Mouse (Mus musculus) liver, embryonic 12.5 days (tissue): ENCODE results near the gene Npr1. TPM values are rescaled to one million over a fixed set of nuclear protein-coding genes. Genes with fewer than 3 reads are reported as not detected.

Experiments
- ATAC-seq: fragments of 200-750 bp; cut with Nextera tagmentation; 2 replicates; pipeline ENCODE4 v1.8.0; 2017; ENCODE audit warnings: moderate number of reproducible peaks, mild to moderate bottlenecking, moderate library complexity
- H3K27ac ChIP-seq: fragments of 300-500 bp; sonication (generic); 2 replicates; pipeline ENCODE4 v1.5.1; 2016; ENCODE audit warnings: mild to moderate bottlenecking
- H3K27me3 ChIP-seq: fragments of 300-500 bp; sonication (generic); replicated peaks from 2 replicates; pipeline ENCODE4 v1.6.1; 2016; ENCODE audit warnings: mild to moderate bottlenecking, moderate library complexity
- H3K36me3 ChIP-seq: fragments of 300-500 bp; sonication (generic); 2 replicates; pipeline ENCODE4 v1.6.1; 2016; ENCODE audit warnings: mild to moderate bottlenecking, moderate library complexity
- H3K4me1 ChIP-seq: fragments of 300-500 bp; sonication (generic); 2 replicates; pipeline ENCODE4 v1.6.1; 2016
- H3K4me2 ChIP-seq: fragments of 300-500 bp; sonication (generic); 2 replicates; pipeline ENCODE4 v1.6.1; 2016; ENCODE audit warnings: mild to moderate bottlenecking, moderate library complexity
- H3K4me3 ChIP-seq: fragments of 300-500 bp; sonication (generic); 2 replicates; pipeline ENCODE4 v1.5.1; 2016; ENCODE audit warnings: mild to moderate bottlenecking, moderate library complexity
- H3K9ac ChIP-seq: fragments of 300-500 bp; sonication (generic); 2 replicates; pipeline ENCODE4 v1.6.1; 2016; ENCODE audit warnings: mild to moderate bottlenecking, moderate library complexity
- H3K9me3 ChIP-seq: fragments of 300-500 bp; sonication (generic); replicated peaks from 2 replicates; pipeline ENCODE4 v1.6.1; 2016; ENCODE audit warnings: mild to moderate bottlenecking, moderate library complexity
- WGBS: fragments of 180-500 bp; shearing (Covaris S2); methylation state at CpG from one replicate; pipeline ENCODE4 v1.1.7; 2016; ENCODE audit not compliant: insufficient replicate concordance; 5-methylcytosine and 5-hydroxymethylcytosine counted together
- polyA plus RNA-seq: library from polyadenylated mRNA; unstranded; fragments of >200 nt; fragmentation: Nextera tagmentation; extraction: Ambion mirVana; gene quantifications from 2 replicates; pipeline ENCODE4 v1.2.1, GENCODE M21; 2016

Gene Npr1
- polyA plus RNA-seq, 1 experiment from 2014 or later = 5.1 TPM

- Histone ChIP-seq H3K9me3 (no peaks in the 10 kb centered on the region), H3K9ac (no peak overlapping the region), H3K4me1 (peaks cover 29% of the 10 kb centered on the region), H3K4me2 (peak overlapping the region; percentile 56), H3K27ac (0 out of 2 replicates have a peak overlapping the region, but pooled peaks have one; percentile 12), H3K27me3 (peaks cover 7% of the 10 kb centered on the region; the same call in 1 of the 2 replicates), H3K36me3 (no peaks in the 10 kb centered on the region), H3K4me3 (peak overlapping the region; percentile 31)
- 22% methylated on average over 10 of the region's 12 CpGs for WGBS
- ATAC-seq = no peak
Measured at GRCm38 (mm10) chr3:90450874-90451273, 14.8 kb downstream of the Npr1 start.

- no peak overlapping the region for H3K9ac ChIP-seq
- H3K27ac ChIP-seq = no peak overlapping the region
- no peak overlapping the region for H3K4me3 ChIP-seq
- H3K27me3 ChIP-seq = 0 out of 2 replicates have a peak, but pooled peaks cover 4% of the 10 kb centered on the region
- no peaks in the 10 kb centered on the region for H3K9me3 ChIP-seq
- 57% methylated on average over 6 of the region's 6 CpGs for WGBS
- peaks cover 33% of the 10 kb centered on the region for H3K4me1 ChIP-seq
- H3K36me3 ChIP-seq = no peaks in the 10 kb centered on the region
- no peak overlapping the region for H3K4me2 ChIP-seq
- no peak for ATAC-seq
Measured at GRCm38 (mm10) chr3:90448626-90449025, 17.0 kb downstream of the Npr1 start.

- H3K9ac ChIP-seq = no peak overlapping the region
Measured at GRCm38 (mm10) chr3:90447123-90447494, 18.6 kb downstream of the Npr1 start.

GRCm38 (mm10) chr3:90446389-90447122, 19.1 kb downstream of the Npr1 start:
- Histone ChIP-seq H3K4me2 (peak overlapping the region; percentile 70), H3K4me3 (peak overlapping the region; percentile 42), H3K9me3 (no peaks in the 10 kb centered on the region), H3K36me3 (no peaks in the 10 kb centered on the region), H3K9ac (peak overlapping the region; percentile 50), H3K27ac (peak overlapping the region; percentile 72), H3K4me1 (peaks cover 29% of the 10 kb centered on the region), H3K27me3 (no peaks in the 10 kb centered on the region)
- 1% methylated on average over 17 of the region's 17 CpGs for WGBS
- ATAC-seq = peak; percentile 79

More at GRCm38 (mm10) chr3:90447123-90447494, 18.6 kb downstream of the Npr1 start:
- no peaks in the 10 kb centered on the region for H3K9me3 ChIP-seq
- WGBS = 49% methylated on average over 7 of the region's 7 CpGs
- H3K27me3 ChIP-seq = no peaks in the 10 kb centered on the region
- H3K36me3 ChIP-seq = no peaks in the 10 kb centered on the region
- no peak overlapping the region; the same call in 1 of the 2 replicates for H3K4me3 ChIP-seq
- peak overlapping the region; percentile 70 for H3K4me2 ChIP-seq
- H3K4me1 ChIP-seq = peaks cover 33% of the 10 kb centered on the region
- H3K27ac ChIP-seq = peak overlapping the region; percentile 72
- ATAC-seq = no peak; the same call in 1 of the 2 replicates

- Histone ChIP-seq H3K9me3 (no peaks in the 10 kb centered on the region), H3K36me3 (no peaks in the 10 kb centered on the region), H3K27ac (peak overlapping the region; percentile 53), H3K9ac (peak overlapping the region; percentile 50; the same call in 1 of the 2 replicates), H3K27me3 (no peaks in the 10 kb centered on the region), H3K4me1 (peaks cover 19% of the 10 kb centered on the region), H3K4me3 (no peak overlapping the region), H3K4me2 (peak overlapping the region; percentile 70)
- ATAC-seq = no peak
- 63% methylated on average over 11 of the region's 11 CpGs for WGBS
Measured at GRCm38 (mm10) chr3:90445417-90446200, 20.1 kb downstream of the Npr1 start.

GRCm38 (mm10) chr3:90443977-90444376, 21.7 kb downstream of the Npr1 start:
- no peaks in the 10 kb centered on the region for H3K9me3 ChIP-seq
- no peak overlapping the region for H3K4me3 ChIP-seq
- no peak overlapping the region for H3K4me2 ChIP-seq
- peaks cover 19% of the 10 kb centered on the region for H3K4me1 ChIP-seq
- no peak overlapping the region for H3K27ac ChIP-seq
- ATAC-seq = no peak
- 81% methylated on average over 3 of the region's 3 CpGs for WGBS
- H3K36me3 ChIP-seq = no peaks in the 10 kb centered on the region
- no peaks in the 10 kb centered on the region for H3K27me3 ChIP-seq
- no peak overlapping the region for H3K9ac ChIP-seq

GRCm38 (mm10) chr3:90440756-90441155, 24.9 kb downstream of the Npr1 start:
- Histone ChIP-seq H3K36me3 (no peaks in the 10 kb centered on the region), H3K9ac (no peak overlapping the region), H3K27ac (no peak overlapping the region), H3K9me3 (no peaks in the 10 kb centered on the region), H3K4me1 (peaks cover 3% of the 10 kb centered on the region), H3K4me2 (no peak overlapping the region), H3K4me3 (no peak overlapping the region), H3K27me3 (no peaks in the 10 kb centered on the region)
- 73% methylated on average over 2 of the region's 2 CpGs for WGBS
- ATAC-seq = no peak

- H3K36me3 ChIP-seq = no peaks in the 10 kb centered on the region
- no peaks in the 10 kb centered on the region for H3K27me3 ChIP-seq
- no peak overlapping the region for H3K27ac ChIP-seq
- H3K4me2 ChIP-seq = no peak overlapping the region
- WGBS = 54% methylated on average over 4 of the region's 4 CpGs
- ATAC-seq = no peak
- H3K4me1 ChIP-seq = peaks cover 16% of the 10 kb centered on the region
- H3K9ac ChIP-seq = no peak overlapping the region
- no peak overlapping the region for H3K4me3 ChIP-seq
- H3K9me3 ChIP-seq = no peaks in the 10 kb centered on the region
Measured at GRCm38 (mm10) chr3:90437131-90437530, 28.5 kb downstream of the Npr1 start.

- WGBS = 51% methylated on average over 11 of the region's 11 CpGs
Measured at GRCm38 (mm10) chr3:90434073-90434730, 31.5 kb downstream of the Npr1 start.

GRCm38 (mm10) chr3:90433381-90434020, 32.2 kb downstream of the Npr1 start, which contains the start of gene Ints3:
Ints3 (minus strand) TSS chr3:90433622.
- Histone ChIP-seq H3K9me3 (no peaks in the 10 kb centered on the region), H3K27ac (peak within 1 kb of the TSS; percentile 97), H3K36me3 (0 out of 2 replicates have a peak, but pooled peaks cover 2% of the 10 kb centered on the region), H3K27me3 (no peaks in the 10 kb centered on the region), H3K4me3 (peak within 1 kb of the TSS; percentile 87), H3K9ac (peak within 1 kb of the TSS; percentile 92), H3K4me2 (peak within 1 kb of the TSS; percentile 98), H3K4me1 (peaks cover 51% of the 10 kb centered on the region)
- under 1% methylated on average over 52 of the region's 52 CpGs for WGBS
- ATAC-seq = peak; percentile 99

More at GRCm38 (mm10) chr3:90434073-90434730, 31.5 kb downstream of the Npr1 start:
- Histone ChIP-seq H3K36me3 (no peaks in the 10 kb centered on the region), H3K9ac (peak overlapping the region; percentile 92), H3K4me1 (peaks cover 44% of the 10 kb centered on the region), H3K27me3 (no peaks in the 10 kb centered on the region), H3K27ac (peak overlapping the region; percentile 97), H3K9me3 (no peaks in the 10 kb centered on the region), H3K4me2 (peak overlapping the region; percentile 98), H3K4me3 (peak overlapping the region; percentile 87)
- ATAC-seq = no peak

- ATAC-seq = peak; percentile 13
- Histone ChIP-seq H3K4me1 (peaks cover 58% of the 10 kb centered on the region), H3K4me2 (peak overlapping the region; percentile 98), H3K9ac (peak overlapping the region; percentile 92), H3K27ac (peak overlapping the region; percentile 97), H3K36me3 (0 out of 2 replicates have a peak, but pooled peaks cover 7% of the 10 kb centered on the region), H3K27me3 (no peaks in the 10 kb centered on the region), H3K9me3 (no peaks in the 10 kb centered on the region), H3K4me3 (peak overlapping the region; percentile 87)
- WGBS = 0% methylated on average over 12 of the region's 12 CpGs
Measured at GRCm38 (mm10) chr3:90432811-90433219, 32.9 kb downstream of the Npr1 start.
